21 mouse cellular contexts compared by ENCODE assay signal in the genomic region with DNA sequence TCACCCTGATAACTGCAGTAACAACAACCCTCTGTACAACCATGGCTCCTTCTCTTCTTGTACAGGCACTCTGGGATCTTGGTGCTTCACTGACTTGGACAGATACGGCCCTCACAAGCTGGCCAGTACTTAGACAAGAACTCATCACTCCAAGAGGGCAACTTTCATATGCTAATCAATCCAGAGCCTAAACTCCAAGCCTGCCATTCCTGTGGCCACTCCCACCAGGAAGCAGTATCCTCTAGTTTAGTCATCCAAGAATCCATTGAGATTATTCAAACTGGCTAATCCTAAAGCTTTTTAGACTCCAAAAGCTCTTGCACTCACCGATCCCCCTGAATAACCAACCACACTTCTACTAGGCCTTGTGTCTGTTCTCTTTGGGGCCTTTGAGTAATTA. TPM values are rescaled to one million over a fixed set of nuclear protein-coding genes. Genes with fewer than 3 reads are reported as not detected.
DNase-seq lines count a peak whose midpoint lies in the region; ATAC-seq and TF ChIP-seq lines count a peak whose summit lies in the region.
"Had no signal": no experiment of that assay in that cellular context is flagged by ENCODE, and none has a peak within 500 bp of the region (broad histone marks: within the 10 kb centered on the region; RNA-seq: fewer than 3 reads in every experiment).

No protein-coding gene starts in this region.

- H3K36me3 ChIP-seq in ES-Bruce4 (ENCODE audit: control insufficient read depth, insufficient read depth, low read length, poor library complexity, severe bottlenecking) (no peaks in the 10 kb centered on the region), ES-E14 (ENCODE audit: control insufficient read depth, insufficient read depth, low read length, poor library complexity, severe bottlenecking) (peaks cover 2% of the 10 kb centered on the region; the same call in 1 of the 2 replicates)
- H3K36me3 ChIP-seq in hindbrain, embryonic 12.5 days = peaks cover 23% of the 10 kb centered on the region

- 81% methylated on average over 2 of the region's 2 CpGs for WGBS in hindbrain, embryonic 12.5 days

- no peaks in the 10 kb centered on the region for H3K27me3 ChIP-seq in ES-Bruce4 (ENCODE audit: control insufficient read depth, insufficient read depth, low read length, poor library complexity, severe bottlenecking)
- no peaks in the 10 kb centered on the region for H3K27me3 ChIP-seq in hindbrain, embryonic 12.5 days
- H3K27me3 ChIP-seq: CH12.LX; embryonic facial prominence, embryonic 12.5 days; forebrain, embryonic 13.5 days; forebrain, embryonic 15.5 days had no signal

- DNase-seq in ES-E14 (ENCODE audit: low read depth, low spot score) (peak; percentile 26), ZHBTc4 (ENCODE audit: low read depth, low spot score) (peak; percentile 69)
- no peak for DNase-seq in c-Kit-positive CD71-positive TER-119-positive erythroid progenitor cells, embryonic 14.5 days (ENCODE audit: low spot score)
- DNase-seq: adrenal gland, adult 2 months; adrenal gland, postnatal 10 days; adrenal gland, postnatal 25 days; B cell, adult 2 months; cerebellum, adult 11-12 months; cerebellum, adult 2 months; cerebellum, adult 9-10 months; cerebellum, postnatal 10 days; cerebellum, postnatal 25 days; forebrain, postnatal 0 days had no signal

- H3K27ac ChIP-seq in ES-Bruce4 (ENCODE audit: insufficient read depth, low read length) (peak overlapping the region; percentile 89), ES-E14 (ENCODE audit: insufficient read depth, low read depth, low read length, poor library complexity, severe bottlenecking) (peak overlapping the region; percentile 30; the same call in 1 of the 2 replicates)
- no peak overlapping the region for H3K27ac ChIP-seq in hindbrain, embryonic 12.5 days
- H3K27ac ChIP-seq: embryonic facial prominence, embryonic 10.5 days; embryonic facial prominence, embryonic 12.5 days; forebrain, embryonic 13.5 days; forebrain, embryonic 15.5 days had no signal

- H3K9ac ChIP-seq in ES-Bruce4 (ENCODE audit: low read depth, poor library complexity, severe bottlenecking) = no peak overlapping the region
- H3K9ac ChIP-seq in ES-E14 (ENCODE audit: insufficient read depth, low read depth, low read length, poor library complexity, severe bottlenecking) = no peak overlapping the region
- no peak overlapping the region for H3K9ac ChIP-seq in hindbrain, embryonic 12.5 days
- H3K9ac ChIP-seq: embryonic facial prominence, embryonic 12.5 days; forebrain, embryonic 13.5 days; forebrain, embryonic 15.5 days; forebrain, postnatal 0 days had no signal

- no peak overlapping the region for H3K4me3 ChIP-seq in ES-Bruce4 (ENCODE audit: low read depth, low read length)
- no peak overlapping the region for H3K4me3 ChIP-seq in ES-E14 (ENCODE audit: insufficient read depth in 1 of 2, low read depth in 1 of 2, low read length in 2 of 2, poor library complexity in 1 of 2, severe bottlenecking in 1 of 2)
- no peak overlapping the region for H3K4me3 ChIP-seq in hindbrain, embryonic 12.5 days
- H3K4me3 ChIP-seq: embryonic facial prominence, embryonic 10.5 days; embryonic facial prominence, embryonic 12.5 days; forebrain, embryonic 13.5 days; forebrain, embryonic 15.5 days had no signal

- H3K9me3 ChIP-seq in ES-Bruce4 (replicated peaks; ENCODE audit: control insufficient read depth, insufficient read depth, low read length, poor library complexity, severe bottlenecking) (no peaks in the 10 kb centered on the region), ES-E14 (ENCODE audit: control insufficient read depth, insufficient read depth, low read depth, low read length) (no peaks in the 10 kb centered on the region)
- H3K9me3 ChIP-seq in hindbrain, embryonic 12.5 days (replicated peaks) = no peaks in the 10 kb centered on the region
- H3K9me3 ChIP-seq: embryonic facial prominence, embryonic 10.5 days; embryonic facial prominence, embryonic 12.5 days; forebrain, embryonic 13.5 days; forebrain, embryonic 15.5 days had no signal

- TF ChIP-seq POLR2A in ES-Bruce4 (IDR thresholded peaks at IDR 0.05; ENCODE audit: insufficient read depth, low read length) = no peak

- TF ChIP-seq CTCF in ES-Bruce4 (IDR thresholded peaks at IDR 0.05; ENCODE audit: low read depth, low read length) = no peak

- TF ChIP-seq EP300 in ES-Bruce4 (IDR thresholded peaks at IDR 0.05; ENCODE audit: insufficient read depth, low read depth, low read length) = no peak

- H3K4me2 ChIP-seq in hindbrain, embryonic 12.5 days (replicated peaks) = no peak overlapping the region
- H3K4me2 ChIP-seq: embryonic facial prominence, embryonic 12.5 days; forebrain, embryonic 13.5 days; forebrain, embryonic 15.5 days had no signal

- ATAC-seq in hindbrain, embryonic 12.5 days (ENCODE audit: low FRiP score) = no peak
- ATAC-seq: CD4-positive, CD25-positive, alpha-beta regulatory T cell, adult 4 months; forebrain, embryonic 13.5 days; forebrain, embryonic 15.5 days; forebrain, postnatal 0 days had no signal

- H3K4me1 ChIP-seq in ES-Bruce4 (ENCODE audit: control insufficient read depth, insufficient read depth, low read length) (peaks cover 8% of the 10 kb centered on the region), ES-E14 (ENCODE audit: control insufficient read depth in 2 of 2, insufficient read depth in 2 of 2, low read length in 2 of 2, poor library complexity in 1 of 2) (peaks cover 14 to 20% of the 10 kb centered on the region in 2 experiments)
- H3K4me1 ChIP-seq in hindbrain, embryonic 12.5 days = no peaks in the 10 kb centered on the region
- H3K4me1 ChIP-seq: embryonic facial prominence, embryonic 10.5 days; embryonic facial prominence, embryonic 12.5 days; forebrain, embryonic 13.5 days; forebrain, embryonic 15.5 days had no signal

- in situ Hi-C loops in ES-E14 (cut with MboI; ENCODE audit: low sequenced_read_pairs in 2 of 2, unreplicated experiment in 2 of 2) = no loop called here

TF ChIP-seq in ES-E14, 5 proteins besides CTCF, POLR2A, EP300 and RAD21:
- TF ChIP-seq CHD2 (IDR thresholded peaks at IDR 0.05; ENCODE audit: low read depth, low read length) = no peak
- no peak for TF ChIP-seq ZNF384 (IDR thresholded peaks at IDR 0.05; ENCODE audit: low read depth, low read length)
- no peak for TF ChIP-seq ZC3H11A (IDR thresholded peaks at IDR 0.05; ENCODE audit: borderline replicate concordance, low read depth, low read length)
- no peak for TF ChIP-seq HCFC1 (IDR thresholded peaks at IDR 0.05; ENCODE audit: borderline replicate concordance, insufficient read depth, low read length)
- no peak for TF ChIP-seq MAFK (IDR thresholded peaks at IDR 0.05; ENCODE audit: insufficient read depth, low read depth, low read length)

RNA-seq across cellular contexts. Expression of a gene that starts 26.9 kb away (rescaled TPM):
- 72.3 and 76.0 TPM in 2 replicates for polyA plus RNA-seq in ES-Bruce4 (2011; ENCODE audit: insufficient read depth, insufficient read length, low read depth, missing spikeins)
- 67.8 and 149 TPM in 2 replicates for total RNA-seq in ES-E14 (2012; rRNA removed)
- polyA plus RNA-seq in hindbrain, embryonic 12.5 days (2016; fragmentation: Nextera tagmentation; extraction: Ambion mirVana) = 117 and 127 TPM in 2 replicates

RNA-seq across cellular contexts. Expression of a gene that starts 27.0 kb away (rescaled TPM):
- 51.8 and 64.1 TPM in 2 replicates for polyA plus RNA-seq in ES-Bruce4 (2011; ENCODE audit: insufficient read depth, insufficient read length, low read depth, missing spikeins)
- 19.1 and 26.4 TPM in 2 replicates for total RNA-seq in ES-E14 (2012; rRNA removed)
- 28.5 and 31.7 TPM in 2 replicates for polyA plus RNA-seq in hindbrain, embryonic 12.5 days (2016; fragmentation: Nextera tagmentation; extraction: Ambion mirVana)

RNA-seq across cellular contexts. Expression of a gene that starts 37.1 kb away (rescaled TPM):
- polyA plus RNA-seq in ES-Bruce4 (2011; ENCODE audit: insufficient read depth, insufficient read length, low read depth, missing spikeins) = 42.0 and 51.5 TPM in 2 replicates
- 22.7 and 35.1 TPM in 2 replicates for total RNA-seq in ES-E14 (2012; rRNA removed)
- polyA plus RNA-seq in hindbrain, embryonic 12.5 days (2016; fragmentation: Nextera tagmentation; extraction: Ambion mirVana) = 67.0 and 71.6 TPM in 2 replicates

RNA-seq across cellular contexts. Expression of a gene that starts 55.0 kb away (rescaled TPM):
- 76.9 and 98.1 TPM in 2 replicates for polyA plus RNA-seq in ES-Bruce4 (2011; ENCODE audit: insufficient read depth, insufficient read length, low read depth, missing spikeins)
- total RNA-seq in ES-E14 (2012; rRNA removed) = 117 and 169 TPM in 2 replicates
- 29.3 and 30.3 TPM in 2 replicates for polyA plus RNA-seq in hindbrain, embryonic 12.5 days (2016; fragmentation: Nextera tagmentation; extraction: Ambion mirVana)
